Comparison of ENCODE assay signal across 22 mouse cellular contexts in the genomic region with DNA sequence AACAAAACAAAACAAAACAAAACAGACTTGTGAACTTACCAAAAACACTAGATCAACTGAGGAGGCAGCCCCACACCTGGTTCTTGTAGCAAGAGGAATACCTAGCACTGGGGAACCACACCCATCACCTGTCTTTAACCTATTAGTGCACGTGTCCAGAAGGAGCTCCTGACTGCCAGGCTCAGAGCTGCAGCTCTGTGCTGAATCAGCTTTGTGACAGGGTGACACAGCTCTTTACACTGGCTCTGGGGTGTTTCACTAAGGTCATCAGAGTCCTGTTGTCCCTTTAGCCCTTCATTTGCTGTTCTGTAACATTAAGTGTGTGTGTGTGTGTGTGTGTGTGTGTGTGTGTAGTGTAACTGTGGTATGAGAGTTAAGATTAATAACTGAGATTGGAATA. TPM values are rescaled to one million over a fixed set of nuclear protein-coding genes. Genes with fewer than 3 reads are reported as not detected.
DNase-seq lines count a peak whose midpoint lies in the region; ATAC-seq lines count a peak whose summit lies in the region.
"Had no signal": no experiment of that assay in that cellular context is flagged by ENCODE, and none has a peak within 500 bp of the region (broad histone marks: within the 10 kb centered on the region; RNA-seq: fewer than 3 reads in every experiment).

No protein-coding gene starts in this region.

- 55% methylated on average over 1 of the region's 1 CpGs for WGBS in kidney, embryonic 14.5 days
- 33% methylated on average over 1 of the region's 1 CpGs for WGBS in intestine, embryonic 15.5 days
- 38% methylated on average over 1 of the region's 1 CpGs for WGBS in hindbrain, embryonic 16.5 days

- no peak overlapping the region for H3K27ac ChIP-seq in kidney, embryonic 14.5 days (ENCODE audit: low read depth, low read length)
- no peak overlapping the region for H3K27ac ChIP-seq in intestine, embryonic 15.5 days
- no peak overlapping the region for H3K27ac ChIP-seq in hindbrain, embryonic 16.5 days (ENCODE audit: low read depth, low read length)
- H3K27ac ChIP-seq: embryonic facial prominence, embryonic 13.5 days; forebrain, embryonic 12.5 days; heart, adult 2 months; heart, embryonic 15.5 days; hindbrain, embryonic 13.5 days had no signal

- no peaks in the 10 kb centered on the region for H3K36me3 ChIP-seq in kidney, embryonic 14.5 days (ENCODE audit: control insufficient read depth, insufficient read depth, low read length)
- H3K36me3 ChIP-seq in intestine, embryonic 15.5 days = no peaks in the 10 kb centered on the region
- H3K36me3 ChIP-seq in hindbrain, embryonic 16.5 days (ENCODE audit: control insufficient read depth, insufficient read depth, low read length) = no peaks in the 10 kb centered on the region
- H3K36me3 ChIP-seq: embryonic facial prominence, embryonic 13.5 days; forebrain, embryonic 12.5 days; heart, embryonic 15.5 days; hindbrain, embryonic 13.5 days had no signal

- no peak overlapping the region for H3K9ac ChIP-seq in kidney, embryonic 14.5 days (ENCODE audit: low read depth, low read length)
- no peak overlapping the region for H3K9ac ChIP-seq in intestine, embryonic 15.5 days
- H3K9ac ChIP-seq in hindbrain, embryonic 16.5 days (ENCODE audit: low read depth, low read length) = no peak overlapping the region
- H3K9ac ChIP-seq: embryonic facial prominence, embryonic 13.5 days; forebrain, embryonic 12.5 days; heart, embryonic 15.5 days; hindbrain, embryonic 13.5 days had no signal

- no peak overlapping the region for H3K4me2 ChIP-seq in kidney, embryonic 14.5 days (replicated peaks; ENCODE audit: low read depth, low read length)
- H3K4me2 ChIP-seq in intestine, embryonic 15.5 days (replicated peaks) = no peak overlapping the region
- H3K4me2 ChIP-seq in hindbrain, embryonic 16.5 days (ENCODE audit: low read length) = no peak overlapping the region
- H3K4me2 ChIP-seq: embryonic facial prominence, embryonic 13.5 days; forebrain, embryonic 12.5 days; heart, embryonic 11.5 days; heart, embryonic 15.5 days; hindbrain, embryonic 13.5 days had no signal

- H3K9me3 ChIP-seq in kidney, embryonic 14.5 days (ENCODE audit: control insufficient read depth, low read length) = no peaks in the 10 kb centered on the region
- no peaks in the 10 kb centered on the region for H3K9me3 ChIP-seq in intestine, embryonic 15.5 days
- no peaks in the 10 kb centered on the region for H3K9me3 ChIP-seq in hindbrain, embryonic 16.5 days (ENCODE audit: control insufficient read depth, low read length)
- H3K9me3 ChIP-seq: embryonic facial prominence, embryonic 13.5 days; forebrain, embryonic 12.5 days; heart, embryonic 15.5 days; hindbrain, embryonic 13.5 days had no signal

- H3K4me1 ChIP-seq in kidney, embryonic 14.5 days (ENCODE audit: control insufficient read depth, insufficient read depth, low read length) = peaks cover 4% of the 10 kb centered on the region; the same call in 1 of the 2 replicates
- peaks cover 9% of the 10 kb centered on the region for H3K4me1 ChIP-seq in intestine, embryonic 15.5 days (replicated peaks)
- H3K4me1 ChIP-seq in hindbrain, embryonic 16.5 days (ENCODE audit: control insufficient read depth, insufficient read depth, low read depth, low read length) = peaks cover 7% of the 10 kb centered on the region

- no peak overlapping the region for H3K4me3 ChIP-seq in kidney, embryonic 14.5 days (ENCODE audit: low read length)
- H3K4me3 ChIP-seq in intestine, embryonic 15.5 days (replicated peaks) = no peak overlapping the region
- no peak overlapping the region for H3K4me3 ChIP-seq in hindbrain, embryonic 16.5 days (ENCODE audit: low read length)
- H3K4me3 ChIP-seq: embryonic facial prominence, embryonic 13.5 days; forebrain, embryonic 12.5 days; heart, adult 2 months; heart, embryonic 15.5 days; hindbrain, embryonic 13.5 days had no signal

- no peaks in the 10 kb centered on the region for H3K27me3 ChIP-seq in kidney, embryonic 14.5 days (ENCODE audit: control insufficient read depth, insufficient read depth, low read length)
- no peaks in the 10 kb centered on the region for H3K27me3 ChIP-seq in intestine, embryonic 15.5 days (replicated peaks)
- no peaks in the 10 kb centered on the region for H3K27me3 ChIP-seq in hindbrain, embryonic 16.5 days (replicated peaks; ENCODE audit: control insufficient read depth, insufficient read depth, low read length)

- DNase-seq in kidney, adult 9 months = peak; percentile 54
- peak; percentile 17 for DNase-seq in kidney, postnatal 14 days
- peak; percentile 42 for DNase-seq in yolk sac, embryonic 10.5 days (ENCODE audit: low spot score)
- no peak for DNase-seq in adrenal gland, postnatal 25 days
- DNase-seq: adrenal gland, postnatal 10 days; cerebellum, adult 11-12 months; cerebellum, adult 9-10 months; cerebellum, postnatal 25 days; gastrocnemius, postnatal 10 days; heart, adult 2 months; heart, postnatal 14 days had no signal

- ATAC-seq in kidney, embryonic 14.5 days (ENCODE audit: low FRiP score, low TSS enrichment) = no peak
- ATAC-seq in intestine, embryonic 15.5 days = peak; percentile 55
- no peak for ATAC-seq in hindbrain, embryonic 16.5 days
- ATAC-seq: forebrain, embryonic 16.5 days had no signal

RNA-seq across cellular contexts. Expression of gene Adm, which starts 9.1 kb away (rescaled TPM):
- 4.2 and 5.0 TPM in 2 replicates for polyA plus RNA-seq in kidney, embryonic 14.5 days (2014; fragmentation: Nextera tagmentation; extraction: Ambion mirVana)
- 4.4 and 4.9 TPM in 2 replicates for polyA plus RNA-seq in intestine, embryonic 15.5 days (2015; fragmentation: Nextera tagmentation; extraction: Ambion mirVana)
- total RNA-seq in adrenal gland, postnatal 25 days (2021) = 12.6 and 20.1 TPM in 2 replicates
- polyA plus RNA-seq in hindbrain, embryonic 16.5 days (2015; fragmentation: Nextera tagmentation; extraction: Ambion mirVana) = 4.0 and 5.5 TPM in 2 replicates
- total RNA-seq: hematopoietic stem cell, adult 5-6 weeks; MEL had no signal

RNA-seq across cellular contexts. Expression of gene Sbf2, which starts 21.8 kb away (rescaled TPM):
- 29.6 and 44.6 TPM in 2 replicates for polyA plus RNA-seq in kidney, embryonic 14.5 days (2014; fragmentation: Nextera tagmentation; extraction: Ambion mirVana)
- 33.7 and 33.9 TPM in 2 replicates for polyA plus RNA-seq in intestine, embryonic 15.5 days (2015; fragmentation: Nextera tagmentation; extraction: Ambion mirVana)
- total RNA-seq in adrenal gland, postnatal 25 days (2021) = 37.3 and 57.0 TPM in 2 replicates
- polyA plus RNA-seq in hindbrain, embryonic 16.5 days (2015; fragmentation: Nextera tagmentation; extraction: Ambion mirVana) = 51.8 and 52.9 TPM in 2 replicates
